Mouse (Mus musculus) thymus, postnatal 10 days (tissue): Measurements from ENCODE around the gene Txnrd2.
A peak's percentile ranks its signal among the peaks of the same experiment; 100 is the strongest.

Experiments used
- DNase-seq, 2 experiments: peaks; one replicate each; pipeline ENCODE4 v3.0.0; 2021; ENCODE audit warnings: low spot score in 2 of 2

The Txnrd2 gene

DNA sequence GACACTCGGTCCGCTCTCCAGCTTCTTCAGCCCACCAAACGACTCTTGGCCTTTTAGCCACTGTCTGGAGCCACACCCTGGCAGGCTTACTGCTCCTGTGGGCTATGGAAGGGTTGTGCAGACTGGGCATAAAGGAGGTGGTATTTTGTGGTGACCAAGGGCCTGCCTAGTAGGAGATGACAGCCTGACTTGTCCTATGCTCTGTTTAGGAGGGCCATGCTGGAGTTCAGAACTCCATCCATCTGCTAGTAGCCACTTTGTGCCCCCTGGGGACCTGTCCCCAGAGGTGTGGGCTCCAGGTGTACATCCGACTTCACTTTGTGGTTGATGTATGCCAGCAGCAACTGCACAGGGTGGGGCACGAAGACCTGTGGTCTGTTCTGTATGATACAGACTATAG, 32.6 kb upstream of the Txnrd2 start:
- no peak for DNase-seq

DNA sequence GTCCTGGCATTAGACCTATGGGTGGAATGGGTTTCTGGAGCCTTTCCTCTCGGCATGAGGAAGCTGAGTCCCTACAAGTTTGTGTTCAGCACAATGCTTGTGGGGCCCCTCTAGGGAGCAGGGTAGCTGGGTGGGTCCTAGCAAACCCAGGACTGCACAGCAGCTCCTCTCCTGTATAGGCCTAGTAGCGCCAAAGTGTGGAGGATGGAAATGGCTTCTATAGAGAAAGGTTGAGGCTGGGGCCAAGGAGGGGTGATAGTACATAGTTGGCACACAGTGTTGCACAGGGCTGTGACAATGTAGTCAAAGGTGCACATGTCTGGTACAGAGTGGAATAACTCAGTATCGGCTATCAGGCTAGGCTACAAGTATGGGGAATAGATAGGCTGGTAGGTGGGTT, 32.1 kb upstream of the Txnrd2 start:
- no peak for DNase-seq

- DNase-seq, result no peak
Measured at GRCm38 (mm10) chr16:18394777-18395619, 31.2 kb upstream of the Txnrd2 start.

GRCm38 (mm10) chr16:18395620-18396036, 30.6 kb upstream of the Txnrd2 start:
- no peak for DNase-seq

DNA sequence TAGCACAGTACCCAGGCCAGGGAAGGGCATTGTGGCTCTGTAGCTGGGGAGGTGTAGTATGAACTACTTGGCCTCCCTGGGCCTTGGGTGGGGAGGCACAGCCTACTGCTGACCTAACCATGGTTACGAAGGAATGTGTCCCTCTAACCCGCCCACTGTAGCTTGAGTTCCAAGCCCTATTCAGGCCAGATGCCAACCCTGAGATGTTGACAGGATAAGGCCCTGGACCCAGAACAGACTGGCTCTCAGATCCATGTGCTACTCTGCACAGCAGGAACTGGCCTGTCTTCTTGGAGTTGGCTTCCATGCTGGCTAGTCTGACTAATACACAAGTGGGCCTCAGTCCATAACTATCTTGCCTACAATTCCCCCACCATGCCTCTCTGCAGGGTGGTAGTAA, 30.0 kb upstream of the Txnrd2 start:
- DNase-seq, result no peak

GRCm38 (mm10) chr16:18396791-18397621, 29.2 kb upstream of the Txnrd2 start:
- no peak for DNase-seq

DNA sequence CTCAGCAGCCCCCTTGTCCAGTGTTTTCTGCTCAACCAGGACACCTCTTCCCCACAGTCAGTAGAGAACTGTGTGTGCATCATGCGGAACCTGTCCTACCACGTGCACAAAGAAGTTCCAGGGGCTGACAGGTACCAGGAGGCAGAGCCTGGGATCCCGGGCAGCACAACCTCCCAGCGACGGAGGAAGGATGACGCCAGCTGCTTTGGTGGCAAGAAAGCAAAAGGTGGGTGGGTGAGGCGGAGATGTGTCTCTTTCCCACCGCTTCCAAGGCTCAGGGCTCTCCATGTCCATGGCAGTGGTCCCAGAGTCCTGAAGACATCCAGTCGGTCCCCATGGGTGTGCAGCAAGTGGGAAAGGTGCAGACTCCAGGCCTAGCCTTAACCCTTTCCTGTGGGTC, 26.2 kb upstream of the Txnrd2 start:
- no peak for DNase-seq

- no peak for DNase-seq
Measured at GRCm38 (mm10) chr16:18400472-18401216, 25.5 kb upstream of the Txnrd2 start.

GRCm38 (mm10) chr16:18403285-18403684, 22.9 kb upstream of the Txnrd2 start:
- DNase-seq, result no peak

GRCm38 (mm10) chr16:18405091-18405854, 20.9 kb upstream of the Txnrd2 start:
- DNase-seq, result no peak

GRCm38 (mm10) chr16:18405876-18406275, 20.3 kb upstream of the Txnrd2 start:
- DNase-seq, result no peak

GRCm38 (mm10) chr16:18406293-18406692, 19.9 kb upstream of the Txnrd2 start:
- DNase-seq, result peak; percentile 55 to 72

GRCm38 (mm10) chr16:18407912-18408311, 18.3 kb upstream of the Txnrd2 start:
- DNase-seq, result no peak

- DNase-seq, result no peak
Measured at GRCm38 (mm10) chr16:18409776-18410175, 16.4 kb upstream of the Txnrd2 start.

GRCm38 (mm10) chr16:18410418-18410817, 15.8 kb upstream of the Txnrd2 start:
- DNase-seq, result no peak

DNA sequence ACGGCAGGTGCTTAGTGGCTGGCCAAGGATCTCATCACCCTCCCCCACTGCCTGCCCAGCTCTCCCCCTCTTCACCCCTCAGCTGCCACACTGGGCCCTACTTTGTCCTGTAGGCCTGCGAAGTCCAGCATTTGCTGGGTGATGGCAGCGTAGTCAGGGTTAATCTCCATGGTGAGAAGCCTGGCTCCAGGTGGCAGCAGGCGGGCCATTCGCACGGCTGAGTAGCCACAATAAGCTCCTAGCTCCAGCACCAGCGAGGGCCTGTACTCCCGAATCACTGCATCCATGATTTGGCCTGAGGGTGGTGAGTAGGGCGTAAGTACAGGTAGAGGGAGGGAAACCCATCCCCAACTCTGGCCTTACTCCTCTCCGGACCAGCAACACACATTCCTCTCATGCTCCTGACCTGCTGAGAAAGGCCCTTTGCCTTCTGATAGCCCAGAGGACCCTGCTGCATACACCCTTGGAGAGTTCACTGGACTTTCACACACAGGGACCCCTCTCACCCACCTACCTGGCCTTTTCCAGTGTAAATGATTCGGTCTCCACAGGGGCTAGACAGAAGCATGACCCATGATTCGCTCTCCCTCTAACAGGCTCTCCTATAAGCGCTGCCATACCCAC, 15.0 kb upstream of the Txnrd2 start:
- no peak for DNase-seq

DNA sequence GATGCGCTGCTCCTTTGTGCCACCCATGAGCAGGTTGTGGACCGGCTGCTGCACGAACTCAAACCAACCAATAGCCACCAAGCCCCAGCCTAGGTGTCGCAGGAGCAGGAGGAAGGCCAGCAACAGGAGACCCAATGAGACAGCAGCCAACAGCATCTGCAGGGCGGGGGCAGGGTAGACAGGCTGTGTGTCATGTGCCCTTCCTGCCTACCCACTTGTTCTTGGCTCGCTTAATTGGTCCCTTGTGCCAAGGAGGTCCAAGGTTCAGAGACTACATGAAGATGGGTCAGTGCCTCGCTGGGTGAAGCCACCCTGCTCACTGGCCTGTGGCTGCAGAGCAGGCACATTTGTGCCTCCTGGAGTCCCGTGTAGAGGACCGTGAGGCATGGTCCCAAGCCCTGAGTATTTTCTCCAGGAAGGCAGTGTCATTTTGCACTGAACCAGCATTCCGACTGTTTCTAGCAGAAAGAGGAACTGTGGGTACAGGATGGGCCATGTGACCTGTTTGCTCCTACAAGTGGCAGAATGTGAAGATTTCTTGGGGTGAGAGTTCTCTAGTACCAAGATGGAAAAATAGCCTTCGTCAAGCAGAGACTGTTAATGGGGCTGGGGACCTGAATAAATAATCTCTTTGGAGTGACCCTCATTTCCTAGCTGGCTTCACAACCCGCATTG, 14.2 kb upstream of the Txnrd2 start:
- DNase-seq, result no peak

- DNase-seq, result no peak
Measured at GRCm38 (mm10) chr16:18413032-18413816, 13.0 kb upstream of the Txnrd2 start.

DNA sequence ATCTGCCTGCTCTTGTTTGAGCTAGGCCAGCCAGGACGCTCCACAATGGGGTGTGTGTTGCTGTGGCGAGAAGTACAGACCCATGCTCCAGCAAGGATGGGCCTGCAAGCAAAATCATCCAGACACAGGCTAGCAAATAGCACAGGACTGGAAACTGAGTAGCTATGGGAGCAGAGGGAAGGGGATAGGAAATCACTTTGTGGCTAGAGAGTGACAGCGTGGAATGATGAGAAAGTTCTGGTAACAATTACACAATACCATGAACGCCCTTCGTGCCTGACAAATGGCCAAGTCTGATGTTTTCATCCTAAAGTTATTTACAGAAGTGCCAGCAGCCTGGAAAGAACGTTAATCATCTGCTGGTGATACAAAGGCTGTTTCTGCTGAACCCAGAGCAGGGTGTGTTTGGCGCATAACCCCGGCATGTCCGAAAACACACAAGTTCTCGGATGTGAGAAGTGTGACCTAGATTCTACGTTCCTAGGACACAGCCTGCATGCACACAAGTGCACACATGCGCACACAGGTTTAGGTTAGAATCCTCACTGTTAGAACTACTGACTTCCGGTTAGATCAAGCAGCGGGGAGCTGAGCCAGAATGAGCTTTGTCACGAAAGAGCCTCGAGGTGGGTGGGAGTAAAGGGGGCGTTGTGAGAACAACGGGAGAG, 10.0 kb upstream of the Txnrd2 start:
- DNase-seq, result no peak
